In genomic region chr7:73378034-73378433, GRCm38 (mm10) we compare ENCODE assay signal across 14 mouse cellular contexts. TPM values are rescaled to one million over a fixed set of nuclear protein-coding genes. Genes with fewer than 3 reads are reported as not detected.
DNase-seq lines count a peak whose midpoint lies in the region; ATAC-seq and TF ChIP-seq lines count a peak whose summit lies in the region.
"Had no signal": no experiment of that assay in that cellular context is flagged by ENCODE, and none has a peak within 500 bp of the region (broad histone marks: within the 10 kb centered on the region; RNA-seq: fewer than 3 reads in every experiment).

No protein-coding gene starts in this region.

- intact Hi-C loops in left cerebral cortex, postnatal 25 days (cut with DNase I), result loop anchor here (5.0 to 10.0 kb wide), 4 partner anchors 176 to 343 kb away; no protein-coding TSS in a partner anchor

- 0 out of 2 replicates have a peak, but pooled peaks cover 5% of the 10 kb centered on the region for H3K4me1 ChIP-seq in forebrain, postnatal 0 days (ENCODE audit: insufficient read depth)
- peaks cover 54% of the 10 kb centered on the region for H3K4me1 ChIP-seq in midbrain, embryonic 11.5 days (ENCODE audit: control insufficient read depth, insufficient read depth, low read length)
- peaks cover 29% of the 10 kb centered on the region for H3K4me1 ChIP-seq in stomach, embryonic 14.5 days (ENCODE audit: control insufficient read depth, insufficient read depth, low read length)

- WGBS in forebrain, postnatal 0 days, result 41% methylated on average over 6 of the region's 6 CpGs
- WGBS in midbrain, embryonic 11.5 days, result 44% methylated on average over 6 of the region's 6 CpGs
- 61% methylated on average over 6 of the region's 6 CpGs for WGBS in stomach, embryonic 14.5 days

- peak overlapping the region; percentile 77 for H3K9ac ChIP-seq in forebrain, postnatal 0 days
- peak overlapping the region; percentile 97 for H3K9ac ChIP-seq in midbrain, embryonic 11.5 days (ENCODE audit: low read length)
- H3K9ac ChIP-seq in stomach, embryonic 14.5 days (replicated peaks; ENCODE audit: low read depth, low read length), result 0 out of 2 replicates have a peak overlapping the region, but pooled peaks have one; percentile 41
- H3K9ac ChIP-seq: heart, embryonic 15.5 days; liver, postnatal 0 days had no signal

- peak overlapping the region; percentile 74 for H3K4me3 ChIP-seq in layer of hippocampus, adult 2 months
- H3K4me3 ChIP-seq in forebrain, postnatal 0 days (ENCODE audit: low read depth, low read length), result peak overlapping the region; percentile 81
- H3K4me3 ChIP-seq in midbrain, embryonic 11.5 days (ENCODE audit: low read depth, low read length), result peak overlapping the region; percentile 86
- H3K4me3 ChIP-seq in stomach, embryonic 14.5 days (ENCODE audit: low read depth, low read length), result peak overlapping the region; percentile 80
- H3K4me3 ChIP-seq: heart, embryonic 15.5 days; megakaryocyte, embryonic 14.5 days had no signal

- peak overlapping the region; percentile 90; the same call in 1 of the 2 replicates for H3K27ac ChIP-seq in layer of hippocampus, adult 2 months
- peak overlapping the region; percentile 85 for H3K27ac ChIP-seq in forebrain, postnatal 0 days (ENCODE audit: low read depth, low read length)
- H3K27ac ChIP-seq in midbrain, embryonic 11.5 days (ENCODE audit: low read depth, low read length), result peak overlapping the region; percentile 95
- H3K27ac ChIP-seq in stomach, embryonic 14.5 days (ENCODE audit: low read length), result no peak overlapping the region
- H3K27ac ChIP-seq: heart, embryonic 15.5 days had no signal

- TF ChIP-seq CTCF in layer of hippocampus, adult 2 months (conservative IDR thresholded peaks at IDR 0.05), result no peak
- TF ChIP-seq CTCF in forebrain, postnatal 0 days (IDR thresholded peaks at IDR 0.05; ENCODE audit: low read depth), result no peak

- no peaks in the 10 kb centered on the region for H3K36me3 ChIP-seq in forebrain, postnatal 0 days (ENCODE audit: insufficient read depth)
- H3K36me3 ChIP-seq in midbrain, embryonic 11.5 days (ENCODE audit: control insufficient read depth, insufficient read depth, low read length), result no peaks in the 10 kb centered on the region
- H3K36me3 ChIP-seq in stomach, embryonic 14.5 days (ENCODE audit: control insufficient read depth, insufficient read depth, low read length), result no peaks in the 10 kb centered on the region
- H3K36me3 ChIP-seq: heart, embryonic 15.5 days had no signal

- ATAC-seq in forebrain, postnatal 0 days, result no peak
- ATAC-seq in midbrain, embryonic 11.5 days (ENCODE audit: low FRiP score), result no peak
- no peak for ATAC-seq in stomach, embryonic 14.5 days (ENCODE audit: insufficient number of reproducible peaks, insufficient read depth, low FRiP score, low read depth)
- ATAC-seq: intestine, embryonic 16.5 days; liver, postnatal 0 days had no signal

- H3K27me3 ChIP-seq in forebrain, postnatal 0 days (ENCODE audit: insufficient read depth, low read length), result no peaks in the 10 kb centered on the region; the same call in 1 of the 2 replicates
- no peaks in the 10 kb centered on the region; the same call in 1 of the 2 replicates for H3K27me3 ChIP-seq in midbrain, embryonic 11.5 days (ENCODE audit: control insufficient read depth, insufficient read depth, low read length)
- H3K27me3 ChIP-seq in stomach, embryonic 14.5 days (ENCODE audit: control insufficient read depth, insufficient read depth, low read length), result no peaks in the 10 kb centered on the region

- no peak for DNase-seq in layer of hippocampus, adult 2 months (ENCODE audit: low spot score in 2 of 2)
- DNase-seq in layer of hippocampus, adult 8-10 months (ENCODE audit: low spot score in 2 of 2), result no peak
- no peak for DNase-seq in forebrain, postnatal 0 days
- peak; percentile 87 for DNase-seq in midbrain, embryonic 11.5 days (ENCODE audit: low spot score, missing footprints)
- DNase-seq in lung, postnatal 36 days, result no peak
- DNase-seq in embryo, embryonic 11 days, result no peak
- no peak for DNase-seq in left cerebral cortex, postnatal 25 days (ENCODE audit: low spot score in 2 of 2)
- DNase-seq: cerebellum, adult 11-12 months; liver, postnatal 0 days; thymus, postnatal 25 days had no signal

- no peaks in the 10 kb centered on the region for H3K9me3 ChIP-seq in forebrain, postnatal 0 days (ENCODE audit: low read length)
- no peaks in the 10 kb centered on the region for H3K9me3 ChIP-seq in midbrain, embryonic 11.5 days (ENCODE audit: control insufficient read depth, low read length)
- H3K9me3 ChIP-seq in stomach, embryonic 14.5 days (ENCODE audit: control insufficient read depth, low read depth, low read length), result no peaks in the 10 kb centered on the region
- H3K9me3 ChIP-seq: heart, embryonic 15.5 days had no signal

- H3K4me2 ChIP-seq in forebrain, postnatal 0 days (ENCODE audit: low read depth), result peak overlapping the region; percentile 95
- peak overlapping the region; percentile 64 for H3K4me2 ChIP-seq in midbrain, embryonic 11.5 days
- H3K4me2 ChIP-seq in stomach, embryonic 14.5 days (replicated peaks; ENCODE audit: low read depth, low read length), result peak overlapping the region; percentile 82
- H3K4me2 ChIP-seq: heart, embryonic 15.5 days had no signal

RNA-seq across cellular contexts. Expression of gene Rgma, which starts 2.7 kb away (rescaled TPM):
- total RNA-seq in layer of hippocampus, adult 2 months (2021), result 10 to 100 TPM; 45.9 to 53.2 TPM
- total RNA-seq in layer of hippocampus, adult 8-10 months (2022), result 10 to 100 TPM; 49.5 to 64.5 (median 55.7) TPM
- 72.2 and 96.4 TPM in 2 replicates for total RNA-seq in forebrain, postnatal 0 days (2014; rRNA removed)
- polyA plus RNA-seq in forebrain, postnatal 0 days (2015; fragmentation: Nextera tagmentation; extraction: Ambion mirVana), result 34.1 and 39.9 TPM in 2 replicates
- polyA plus RNA-seq in midbrain, embryonic 11.5 days (2014; fragmentation: Nextera tagmentation; extraction: Ambion mirVana), result 43.9 and 47.5 TPM in 2 replicates
- polyA plus RNA-seq in stomach, embryonic 14.5 days (2014; fragmentation: Nextera tagmentation; extraction: Ambion mirVana), result 24.9 and 30.5 TPM in 2 replicates
- 10 to 100 TPM; 62.3 to 66.1 TPM for total RNA-seq in left cerebral cortex, postnatal 25 days (2021)

Comparison
In these comparisons a context has a peak if more than half of its experiments do, and no peak if none do; other contexts are left out.
1. H3K9ac ChIP-seq: peak in every context shown above with its lines; median percentile 97 in midbrain, embryonic 11.5 days; 77 in forebrain, postnatal 0 days; 41 in stomach, embryonic 14.5 days.